Mouse (Mus musculus) lung, postnatal 10 days (tissue): ENCODE measurements around the gene Folr2.
A peak's percentile ranks its signal among the peaks of the same experiment; 100 is the strongest.

Experiments
- DNase-seq: peaks from one replicate; pipeline ENCODE4 v3.0.0; 2021

Gene Folr2

DNA sequence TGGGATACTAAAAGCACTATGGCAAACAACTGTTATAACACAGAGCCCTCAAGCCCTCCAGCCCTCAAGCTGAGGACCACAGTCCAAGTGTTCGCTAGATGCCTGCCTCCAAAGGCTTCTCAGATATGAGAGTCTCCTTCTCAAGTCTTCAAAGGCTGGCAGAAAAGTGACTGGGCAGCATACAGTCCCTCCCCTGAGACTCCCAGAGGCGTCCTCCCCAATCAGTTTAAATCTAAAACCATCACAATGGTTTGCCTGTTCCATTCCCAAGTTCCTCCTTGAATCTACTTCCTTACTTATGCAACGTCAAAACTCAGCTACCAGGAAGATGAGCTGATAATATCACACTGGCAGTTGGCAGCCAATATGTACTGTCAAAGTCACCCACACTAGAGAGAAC lies 6.4 kb upstream of the Folr2 start, which contains the start of gene Anapc15:
TSS of gene Anapc15 (plus strand) at position 301 of the 400 bp plus-strand sequence.
- DNase-seq = no peak

- no peak for DNase-seq
These were observed 5.3 kb upstream of the Folr2 start for GRCm38 (mm10) chr7:101862291-101862690.

- no peak for DNase-seq
These were observed 4.0 kb upstream of the Folr2 start for GRCm38 (mm10) chr7:101860978-101861377.

- no peak for DNase-seq
These were observed 1.4 kb upstream of the Folr2 start for GRCm38 (mm10) chr7:101858362-101858761.

GRCm38 (mm10) chr7:101853816-101854215 lies 3.2 kb downstream of the Folr2 start:
- no peak for DNase-seq

DNA sequence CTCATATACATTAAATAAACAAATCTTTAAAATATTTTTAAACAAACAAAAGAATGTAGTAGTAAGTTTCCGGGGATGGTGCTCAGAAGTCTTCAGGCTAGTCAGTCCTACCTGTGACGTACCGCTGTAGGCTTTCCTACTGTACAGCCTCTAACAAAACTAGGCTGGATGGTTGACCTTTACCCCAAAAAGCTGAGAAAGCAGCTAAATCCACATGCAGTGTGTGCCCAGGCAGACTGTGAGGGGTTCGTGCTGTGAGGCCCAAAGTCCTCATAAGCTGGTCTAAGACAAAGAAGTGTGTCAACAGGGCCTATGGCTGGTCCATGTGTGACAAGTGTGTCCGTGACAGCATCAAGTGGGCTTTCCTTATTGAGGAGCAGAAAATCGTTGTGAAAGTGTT lies 4.1 kb downstream of the Folr2 start:
- DNase-seq = no peak

DNA sequence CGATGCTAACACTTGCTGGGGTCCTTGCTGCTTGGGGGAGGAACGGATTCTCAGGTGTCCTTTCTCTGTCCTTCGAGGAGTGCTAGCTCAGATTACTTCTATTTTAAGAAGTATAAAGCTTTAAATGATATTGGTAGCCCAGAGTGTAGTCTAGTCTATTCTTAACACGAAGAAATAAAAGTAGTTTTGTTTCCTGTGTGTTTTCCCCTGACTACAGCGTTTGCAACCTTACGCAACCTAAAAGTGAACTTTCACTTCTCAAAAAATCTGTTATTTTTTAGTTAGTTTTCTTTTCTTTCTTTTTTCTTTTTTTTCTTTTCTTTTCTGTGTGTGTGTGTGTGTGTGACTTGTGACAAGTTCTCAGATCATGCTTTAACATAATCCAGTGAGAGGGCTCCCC lies 5.3 kb downstream of the Folr2 start:
- no peak for DNase-seq

GRCm38 (mm10) chr7:101847934-101848333 lies 9.1 kb downstream of the Folr2 start:
- no peak for DNase-seq

DNA sequence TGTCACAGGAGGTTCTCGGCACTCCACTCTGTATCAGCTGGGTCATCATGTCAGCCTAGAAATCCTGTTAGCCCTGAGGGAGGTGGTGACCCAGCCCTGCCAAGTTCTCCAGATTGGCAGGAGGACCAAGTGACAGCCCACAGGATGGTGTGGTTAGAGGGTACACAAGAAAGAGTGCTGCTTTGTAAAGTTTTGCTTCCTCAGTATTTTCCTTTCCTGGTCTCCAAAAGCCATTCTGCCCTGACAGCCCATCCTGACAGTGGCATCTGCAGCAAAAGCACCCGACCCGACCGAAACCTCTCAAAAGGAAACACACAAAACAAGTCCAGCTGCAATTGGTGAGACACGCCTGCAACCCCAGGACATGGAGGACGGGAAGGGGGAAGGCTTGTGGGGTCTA lies 12.8 kb downstream of the Folr2 start:
- no peak for DNase-seq

GRCm38 (mm10) chr7:101837606-101838471 lies 19.2 kb downstream of the Folr2 start, which contains the start of gene Inppl1:
Gene Inppl1, minus strand, starts transcription at chr7:101838229.
- DNase-seq = peak; percentile 96

DNA sequence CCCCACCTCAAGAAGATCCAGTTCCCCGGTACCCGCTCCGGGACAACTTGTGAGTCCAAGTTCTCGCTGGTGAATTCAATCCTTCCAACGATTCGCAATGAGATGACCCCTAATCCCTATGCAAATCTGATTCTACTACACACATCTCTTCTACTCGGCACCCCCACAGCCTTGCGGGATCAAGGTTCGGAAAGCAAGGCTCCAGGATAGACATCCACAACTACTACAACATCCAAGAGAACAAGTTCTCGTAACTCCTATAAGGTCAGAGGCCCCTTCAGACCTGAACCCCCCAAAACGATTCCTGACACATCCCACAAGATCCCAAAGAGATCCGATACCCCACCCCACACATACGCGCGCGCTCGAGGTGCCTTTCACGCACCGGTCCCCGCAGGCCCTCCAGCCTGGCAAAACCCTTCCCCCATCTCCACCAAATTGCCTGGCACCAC lies 19.8 kb downstream of the Folr2 start:
- peak; percentile 60 for DNase-seq

- DNase-seq = peak; percentile 76
These were observed 20.5 kb downstream of the Folr2 start for GRCm38 (mm10) chr7:101836271-101837153.

- no peak for DNase-seq
These were observed 21.4 kb downstream of the Folr2 start for GRCm38 (mm10) chr7:101835457-101836109.

DNA sequence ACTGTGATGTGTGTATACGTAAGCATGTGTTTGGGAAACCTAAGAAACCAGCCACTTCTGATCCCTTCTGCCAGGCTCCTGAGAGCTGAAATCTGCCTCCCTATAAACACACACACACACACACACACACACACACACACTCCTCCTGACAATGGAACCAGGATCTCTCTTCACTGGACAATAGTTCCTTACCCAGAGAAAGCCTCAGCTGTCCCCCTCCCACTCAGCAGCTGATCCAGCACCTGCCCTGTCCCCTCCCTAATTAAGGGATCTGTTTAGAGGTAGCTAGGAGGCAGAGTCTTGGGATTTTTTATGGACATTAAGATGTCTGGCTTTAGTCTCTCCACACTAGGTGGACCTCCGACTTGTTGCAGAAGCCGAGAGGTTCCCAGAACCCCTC lies 22.1 kb downstream of the Folr2 start:
- DNase-seq = no peak

GRCm38 (mm10) chr7:101833916-101834584 lies 22.9 kb downstream of the Folr2 start:
- no peak for DNase-seq

- no peak for DNase-seq
These were observed 23.6 kb downstream of the Folr2 start for GRCm38 (mm10) chr7:101833352-101833751.

GRCm38 (mm10) chr7:101832372-101832771 lies 24.6 kb downstream of the Folr2 start:
- DNase-seq = no peak

DNA sequence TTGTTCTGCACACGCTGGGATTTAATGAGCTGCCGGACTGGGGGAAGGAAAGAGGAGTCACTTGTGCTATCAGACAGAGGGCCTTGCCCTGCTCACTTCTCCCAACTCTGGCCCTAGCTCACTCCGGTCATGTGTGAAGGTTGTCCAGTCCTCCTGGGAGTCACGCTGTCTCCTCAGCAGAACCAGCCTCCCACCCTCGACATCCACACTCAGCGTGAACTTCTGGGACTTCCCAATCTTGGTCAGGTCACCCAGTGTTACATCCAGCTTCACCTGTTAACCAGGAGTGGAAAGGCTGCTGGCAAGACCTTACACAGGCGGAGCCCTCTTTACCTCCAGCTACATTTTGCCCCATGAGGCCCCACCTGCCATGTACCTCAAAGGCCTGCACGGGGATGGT lies 25.6 kb downstream of the Folr2 start:
- DNase-seq = no peak

DNA sequence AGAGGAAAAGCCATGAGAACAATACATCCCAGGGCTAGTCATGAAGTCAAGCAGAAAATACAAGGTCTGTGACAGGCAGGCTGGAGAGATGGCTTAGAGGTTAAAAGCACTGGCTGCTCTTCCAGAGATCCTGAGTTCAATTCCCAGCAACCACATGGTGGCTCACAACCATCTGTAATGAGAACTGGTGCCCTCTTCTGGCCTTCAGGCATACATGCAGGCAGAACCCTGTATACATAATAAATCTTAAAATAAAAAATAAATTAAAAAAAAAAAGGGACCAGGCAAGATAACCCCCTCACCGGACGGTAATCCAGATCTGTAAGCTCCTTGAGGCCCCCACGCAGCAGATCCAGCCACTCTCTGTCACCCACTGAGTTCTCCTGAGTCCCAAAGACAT lies 26.6 kb downstream of the Folr2 start:
- no peak for DNase-seq

DNA sequence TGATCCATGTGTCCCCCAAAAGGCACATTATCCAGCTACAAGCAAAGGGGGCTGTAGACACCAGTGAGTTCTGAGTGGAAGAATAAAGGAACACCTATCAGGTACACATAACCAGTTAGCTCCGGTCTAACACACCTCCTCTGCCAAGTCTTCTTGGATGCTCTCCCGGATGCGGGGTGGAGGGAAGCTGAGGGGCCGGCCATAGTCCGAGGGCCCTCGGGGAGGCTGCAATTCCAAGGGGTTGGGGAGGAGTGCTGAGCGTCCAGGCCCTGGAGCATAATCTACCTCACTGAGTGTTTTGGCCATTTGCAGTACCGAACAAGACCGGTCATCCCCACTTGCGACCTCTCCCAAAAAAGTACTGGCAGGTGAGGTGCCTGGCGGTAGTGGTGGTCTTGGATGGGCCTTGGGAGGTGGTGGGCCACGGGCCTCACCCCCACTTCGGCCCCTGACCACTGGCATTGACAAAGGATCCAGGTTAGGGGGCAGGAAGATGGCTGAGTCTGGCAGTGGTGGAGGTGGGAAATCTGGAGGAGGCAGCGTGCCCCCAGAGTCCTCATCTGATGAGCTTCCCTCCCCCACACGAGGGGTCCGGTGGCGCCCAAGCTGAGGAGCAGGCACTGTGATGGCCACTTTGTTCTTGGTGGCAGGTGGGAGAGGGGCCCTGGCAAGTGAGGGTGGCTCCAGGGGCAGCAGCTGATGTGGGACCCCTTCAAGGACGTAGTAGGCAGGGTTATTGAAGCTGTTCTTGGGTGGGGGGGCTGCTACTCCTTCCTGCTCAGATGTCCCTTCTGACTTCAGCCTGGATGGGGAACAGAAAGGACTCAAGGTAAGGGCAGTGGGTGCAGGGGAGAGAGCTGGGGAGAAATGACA lies 33.0 kb downstream of the Folr2 start:
- DNase-seq = no peak
